Mouse (Mus musculus): ENCODE measurements around the gene Mia2. TPM values are rescaled to one million over a fixed set of nuclear protein-coding genes. Genes with fewer than 3 reads are reported as not detected.

The Mia2 gene
- 45.8 and 47.5 TPM in 2 replicates for polyA plus RNA-seq (2012; rRNA removed; ENCODE audit: low replicate concordance)

GRCm38 (mm10) chr12:59095104-59096025 lies at the start of gene Mia2:
Gene Mia2, plus strand, starts transcription at chr12:59095799.

GRCm38 (mm10) chr12:59060993-59061595 lies 34.5 kb upstream of the Mia2 start, which contains the start of gene Trappc6b:
Gene Trappc6b, minus strand, starts transcription at chr12:59061472.

DNA sequence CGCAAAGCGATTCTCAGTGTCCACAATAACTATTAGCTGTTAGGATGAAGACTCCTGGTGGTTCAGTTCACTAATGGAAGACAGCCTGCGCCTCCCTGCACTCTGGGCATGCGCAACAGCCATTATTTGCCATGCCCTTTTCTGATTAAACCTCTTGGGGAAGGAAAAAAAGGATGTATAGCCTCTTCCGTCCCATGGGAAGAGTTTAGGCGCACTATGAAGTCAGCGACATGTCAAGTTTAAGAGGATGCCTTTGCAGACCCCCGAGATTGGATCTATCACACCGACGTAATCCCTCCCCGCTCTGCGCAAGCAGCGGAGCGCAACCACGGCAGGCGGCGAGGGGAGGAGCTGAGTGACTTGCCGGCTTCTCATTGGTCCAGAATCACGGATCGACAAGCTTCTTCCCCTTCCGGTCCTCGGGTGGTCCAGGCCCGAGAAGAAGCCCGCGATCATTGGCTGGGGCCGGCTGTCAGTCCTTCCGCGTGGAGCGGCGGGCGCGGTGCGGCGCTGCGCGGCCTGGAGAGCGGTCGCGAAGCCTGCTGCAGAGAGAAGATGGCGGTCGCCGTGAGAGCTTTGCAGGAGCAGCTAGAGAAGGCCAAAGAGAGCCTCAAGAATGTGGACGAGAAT lies 29.0 kb upstream of the Mia2 start, which contains the start of gene Pnn:
TSS of gene Pnn (plus strand) at position 437 of the 630 bp plus-strand sequence.

DNA sequence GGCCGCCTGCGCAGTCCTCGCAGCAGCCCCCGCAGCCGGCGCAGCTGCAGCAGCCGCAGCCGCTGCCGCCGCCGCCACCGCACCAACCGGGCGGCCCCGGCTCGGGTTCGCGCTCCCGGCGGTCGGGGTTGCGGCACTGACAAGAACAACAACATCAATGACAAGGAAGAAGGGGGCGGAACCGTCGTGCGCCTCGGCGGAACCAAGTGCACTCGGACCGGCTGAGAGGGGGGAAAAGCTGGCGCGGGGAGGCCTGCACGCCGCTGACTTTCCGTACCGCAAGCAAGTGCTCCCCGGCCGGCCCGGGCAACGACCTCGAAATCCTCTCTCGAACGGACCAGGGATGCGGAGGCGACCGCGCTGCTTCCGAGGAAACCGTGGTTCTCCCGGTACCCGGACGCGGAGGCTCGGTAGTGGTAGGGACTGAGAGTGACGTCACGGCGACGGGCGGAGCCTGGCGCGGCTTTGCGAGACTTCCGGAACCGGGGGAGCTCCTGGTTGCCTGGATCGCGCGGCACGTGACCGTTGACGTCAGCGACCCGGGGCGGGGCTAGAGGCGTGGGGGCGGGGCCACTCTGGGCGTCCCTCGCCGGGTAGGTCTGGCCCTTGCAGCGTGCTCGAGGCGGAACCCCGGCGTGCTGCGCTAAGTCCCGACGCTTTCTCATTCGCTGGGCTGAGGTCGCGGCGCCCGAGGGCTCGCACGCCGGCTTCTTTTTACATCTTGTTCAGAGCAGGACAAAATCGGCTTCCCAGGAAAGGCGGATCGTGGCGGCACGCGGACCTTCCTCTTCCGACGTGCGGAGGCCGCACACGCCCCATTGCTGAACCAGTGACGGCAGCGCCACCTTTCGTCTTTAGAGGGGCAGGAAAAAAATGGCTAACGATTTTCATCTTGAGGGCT lies 124.0 kb downstream of the Mia2 start, which contains the start of gene Fbxo33:
TSS of gene Fbxo33 (minus strand) at position 401 of the 901 bp plus-strand sequence.

Other genes starting within 250 kb of the Mia2 start
- gene Sec23a, start 83.8 kb upstream of the Mia2 start, polyA plus RNA-seq (2012; rRNA removed; ENCODE audit: low replicate concordance) = 17.7 and 18.4 TPM in 2 replicates
- gene Gemin2, start 82.4 kb upstream of the Mia2 start, polyA plus RNA-seq (2012; rRNA removed; ENCODE audit: low replicate concordance) = 1.1 and 1.3 TPM in 2 replicates
- gene Trappc6b, start 34.3 kb upstream of the Mia2 start, polyA plus RNA-seq (2012; rRNA removed; ENCODE audit: low replicate concordance) = 35.2 and 59.2 TPM in 2 replicates
- 4.4 and 6.6 TPM in 2 replicates for gene Pnn, start 28.9 kb upstream of the Mia2 start, polyA plus RNA-seq (2012; rRNA removed; ENCODE audit: low replicate concordance)
- gene Fbxo33, start 123.9 kb downstream of the Mia2 start, polyA plus RNA-seq (2012; rRNA removed; ENCODE audit: low replicate concordance) = 2.6 and 2.7 TPM in 2 replicates